Mouse (Mus musculus): ENCODE measurements around the gene Foxd4. TPM values are rescaled to one million over a fixed set of nuclear protein-coding genes. Genes with fewer than 3 reads are reported as not detected.
"Not testable (repeated sequence)": the region's sequence is repeated elsewhere in the genome, so short reads cannot be mapped to it uniquely, and the experiment has no call there.

Foxd4 gene
- polyA plus RNA-seq, 1 experiment from 2014 or later: 0.14 TPM

DNA sequence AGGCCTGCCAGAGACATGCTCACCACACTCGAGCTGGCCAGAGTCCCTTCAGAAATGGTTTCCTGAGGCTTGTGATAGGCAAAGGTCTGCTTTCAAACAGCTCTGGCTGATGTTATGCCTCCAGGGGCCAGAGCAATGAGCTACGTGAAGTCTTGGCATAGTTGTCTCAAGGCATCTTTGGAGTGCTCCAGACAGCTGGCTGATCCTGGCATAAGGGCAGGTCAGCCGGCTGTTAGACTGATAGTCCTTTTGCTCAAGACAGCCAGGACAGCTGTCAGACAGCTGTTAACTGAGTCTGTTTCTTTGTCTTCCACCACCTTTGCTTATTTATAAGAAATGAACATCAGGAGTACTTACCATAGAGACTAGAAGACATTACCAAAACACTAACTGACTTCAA lies 14.1 kb downstream of the Foxd4 start:
- WGBS: 73% methylated on average over 3 of the region's 3 CpGs
- Histone ChIP-seq H3K4me2 (replicated peaks; ENCODE audit: low read depth, low read length) (no peak overlapping the region), H3K9me3 (ENCODE audit: control insufficient read depth, low read length) (no peaks in the 10 kb centered on the region), H3K27ac (ENCODE audit: low read depth, low read length) (no peak overlapping the region), H3K36me3 (ENCODE audit: control insufficient read depth, insufficient read depth, low read length) (no peaks in the 10 kb centered on the region), H3K9ac (ENCODE audit: low read depth, low read length) (no peak overlapping the region), H3K4me1 (replicated peaks; ENCODE audit: control insufficient read depth, insufficient read depth, low read length) (no peaks in the 10 kb centered on the region), H3K4me3 (ENCODE audit: low read depth, low read length) (no peak overlapping the region), H3K27me3 (ENCODE audit: control insufficient read depth, insufficient read depth, low read length) (no peaks in the 10 kb centered on the region)
- DNase-seq (ENCODE audit: low spot score): no peak
- ATAC-seq (ENCODE audit: low FRiP score): no peak

DNA sequence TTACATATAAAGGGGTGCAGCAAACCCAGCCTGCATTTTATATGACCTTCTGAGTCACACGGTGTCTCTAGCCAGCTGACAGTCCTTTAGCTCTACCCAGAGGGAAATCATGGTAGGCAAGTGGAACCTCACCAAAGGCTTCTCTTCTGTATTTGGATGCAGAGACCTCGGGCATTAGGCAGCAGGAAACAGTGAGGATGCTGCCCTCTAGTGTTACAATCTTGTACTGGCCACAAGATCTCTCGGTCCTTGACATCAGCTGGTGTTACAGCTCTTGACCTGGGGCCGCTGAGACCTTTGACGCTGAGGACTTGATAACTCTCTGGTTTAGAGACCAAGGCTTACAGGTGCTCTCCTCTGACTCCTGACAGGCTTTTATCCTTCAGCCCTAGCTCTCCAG lies 15.5 kb downstream of the Foxd4 start:
- ATAC-seq (ENCODE audit: low FRiP score) (no peak), DNase-seq (ENCODE audit: low spot score) (peak; percentile 80)
- H3K4me1 ChIP-seq (replicated peaks; ENCODE audit: control insufficient read depth, insufficient read depth, low read length): no peaks in the 10 kb centered on the region
- H3K9ac ChIP-seq (ENCODE audit: low read depth, low read length): no peak overlapping the region
- H3K9me3 ChIP-seq (ENCODE audit: control insufficient read depth, low read length): no peaks in the 10 kb centered on the region
- no peak overlapping the region for H3K4me2 ChIP-seq (replicated peaks; ENCODE audit: low read depth, low read length)
- no peaks in the 10 kb centered on the region for H3K27me3 ChIP-seq (ENCODE audit: control insufficient read depth, insufficient read depth, low read length)
- WGBS: 21% methylated on average over 5 of the region's 5 CpGs
- H3K4me3 ChIP-seq (ENCODE audit: low read depth, low read length): no peak overlapping the region
- H3K27ac ChIP-seq (ENCODE audit: low read depth, low read length): no peak overlapping the region
- no peaks in the 10 kb centered on the region for H3K36me3 ChIP-seq (ENCODE audit: control insufficient read depth, insufficient read depth, low read length)

DNA sequence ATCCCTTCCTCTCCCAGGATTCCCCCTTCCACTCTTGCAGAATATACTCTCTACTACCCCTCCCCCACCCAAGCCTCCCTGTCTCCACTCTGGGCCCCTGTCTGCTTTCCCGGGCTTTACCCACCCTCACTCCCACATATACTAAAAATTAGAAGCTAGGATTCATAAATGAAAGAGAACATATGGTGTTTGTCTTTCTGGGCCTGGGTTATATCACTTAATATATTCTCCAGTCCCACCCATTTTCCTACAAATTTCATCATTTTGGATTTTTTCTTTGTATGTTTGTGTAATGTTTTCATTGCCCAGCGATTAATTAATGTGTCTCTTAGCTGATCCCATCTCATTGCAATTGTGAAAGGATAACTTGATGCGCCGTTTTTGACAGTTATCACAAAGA lies 19.8 kb downstream of the Foxd4 start:
- no peak overlapping the region for H3K27ac ChIP-seq (ENCODE audit: low read depth, low read length)
- DNase-seq (ENCODE audit: low spot score) (no peak), ATAC-seq (ENCODE audit: low FRiP score) (no peak)
- 65% methylated on average over 4 of the region's 4 CpGs for WGBS
- no peak overlapping the region for H3K9ac ChIP-seq (ENCODE audit: low read depth, low read length)
- H3K36me3 ChIP-seq (ENCODE audit: control insufficient read depth, insufficient read depth, low read length): no peaks in the 10 kb centered on the region
- H3K27me3 ChIP-seq (ENCODE audit: control insufficient read depth, insufficient read depth, low read length): no peaks in the 10 kb centered on the region
- H3K4me2 ChIP-seq (replicated peaks; ENCODE audit: low read depth, low read length): no peak overlapping the region
- H3K4me1 ChIP-seq (replicated peaks; ENCODE audit: control insufficient read depth, insufficient read depth, low read length): no peaks in the 10 kb centered on the region
- H3K9me3 ChIP-seq (ENCODE audit: control insufficient read depth, low read length): no peaks in the 10 kb centered on the region
- H3K4me3 ChIP-seq (ENCODE audit: low read depth, low read length): no peak overlapping the region

DNA sequence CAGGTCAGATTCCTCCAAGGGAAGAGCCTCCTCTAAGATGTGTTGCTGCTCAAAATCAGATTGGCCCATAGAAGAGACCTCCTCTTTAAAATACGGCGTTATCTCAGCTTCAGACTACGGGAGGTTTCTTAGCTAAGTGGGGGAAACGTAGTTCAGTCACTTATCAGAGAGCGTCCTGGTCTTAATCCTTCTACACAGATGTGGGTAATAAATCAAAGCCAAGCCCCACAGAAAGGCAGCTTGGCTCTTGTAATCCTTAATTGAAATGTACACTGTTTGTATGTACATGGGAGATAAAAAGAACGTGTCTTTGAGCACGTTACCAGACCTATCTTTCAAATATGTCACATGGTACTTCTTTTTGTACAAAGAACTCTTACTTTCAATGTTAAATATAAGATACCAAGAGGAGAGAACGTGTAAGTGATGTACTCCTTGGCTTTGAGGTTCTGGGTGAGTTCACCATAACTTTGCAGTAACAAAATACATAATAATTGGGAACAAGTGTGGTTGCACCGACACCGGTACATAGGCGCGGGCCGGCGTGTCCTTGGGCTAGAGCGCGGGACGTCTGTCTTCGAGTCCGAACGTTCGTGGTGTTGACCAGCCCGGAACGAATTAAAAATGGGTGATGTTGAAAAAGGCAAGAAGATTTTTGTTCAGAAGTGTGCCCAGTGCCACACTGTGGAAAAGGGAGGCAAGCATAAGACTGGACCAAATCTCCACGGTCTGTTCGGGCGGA lies 25.7 kb downstream of the Foxd4 start, which contains the start of gene Gm10053:
Gm10053 (plus strand) TSS at position 558 of the 742 bp plus-strand sequence.
- H3K9ac ChIP-seq (ENCODE audit: low read depth, low read length); H3K27me3 ChIP-seq (ENCODE audit: control insufficient read depth, insufficient read depth, low read length); H3K9me3 ChIP-seq (ENCODE audit: control insufficient read depth, low read length); H3K4me3 ChIP-seq (ENCODE audit: low read depth, low read length); H3K4me2 ChIP-seq (replicated peaks; ENCODE audit: low read depth, low read length); ATAC-seq (ENCODE audit: low FRiP score); H3K4me1 ChIP-seq (replicated peaks; ENCODE audit: control insufficient read depth, insufficient read depth, low read length); DNase-seq (ENCODE audit: low spot score); H3K36me3 ChIP-seq (ENCODE audit: control insufficient read depth, insufficient read depth, low read length); H3K27ac ChIP-seq (ENCODE audit: low read depth, low read length): not testable (repeated sequence)
- 88% methylated on average over 23 of the region's 26 CpGs for WGBS

DNA sequence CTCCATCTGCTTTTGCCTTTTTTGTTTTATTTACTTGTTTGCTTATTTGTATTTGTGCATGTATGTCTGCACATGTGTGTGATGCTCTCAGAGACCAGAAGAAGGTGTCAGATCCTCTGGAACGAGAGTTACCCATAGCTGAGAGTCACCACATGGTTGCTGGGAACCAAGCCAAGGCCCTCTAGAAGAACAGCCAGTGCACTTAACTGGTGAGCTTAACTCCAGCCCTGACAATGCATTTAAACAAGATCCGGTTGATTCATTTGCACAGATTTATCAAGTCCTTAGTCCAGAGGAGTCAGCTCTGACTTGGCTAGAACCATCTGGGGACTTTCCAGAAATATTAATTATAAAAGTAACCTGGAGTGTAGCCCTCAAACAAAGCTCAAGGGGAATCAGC lies 27.1 kb downstream of the Foxd4 start:
- H3K27me3 ChIP-seq (ENCODE audit: control insufficient read depth, insufficient read depth, low read length): 0 out of 2 replicates have a peak, but pooled peaks cover 2% of the 10 kb centered on the region
- no peak overlapping the region for H3K4me3 ChIP-seq (ENCODE audit: low read depth, low read length)
- DNase-seq (ENCODE audit: low spot score): no peak
- no peak overlapping the region for H3K9ac ChIP-seq (ENCODE audit: low read depth, low read length)
- WGBS: 75% methylated on average over 2 of the region's 2 CpGs
- ATAC-seq (ENCODE audit: low FRiP score): no peak
- no peak overlapping the region for H3K27ac ChIP-seq (ENCODE audit: low read depth, low read length)
- no peaks in the 10 kb centered on the region for H3K36me3 ChIP-seq (ENCODE audit: control insufficient read depth, insufficient read depth, low read length)
- H3K4me2 ChIP-seq (replicated peaks; ENCODE audit: low read depth, low read length): no peak overlapping the region
- no peaks in the 10 kb centered on the region for H3K4me1 ChIP-seq (replicated peaks; ENCODE audit: control insufficient read depth, insufficient read depth, low read length)
- H3K9me3 ChIP-seq (ENCODE audit: control insufficient read depth, low read length): no peaks in the 10 kb centered on the region

DNA sequence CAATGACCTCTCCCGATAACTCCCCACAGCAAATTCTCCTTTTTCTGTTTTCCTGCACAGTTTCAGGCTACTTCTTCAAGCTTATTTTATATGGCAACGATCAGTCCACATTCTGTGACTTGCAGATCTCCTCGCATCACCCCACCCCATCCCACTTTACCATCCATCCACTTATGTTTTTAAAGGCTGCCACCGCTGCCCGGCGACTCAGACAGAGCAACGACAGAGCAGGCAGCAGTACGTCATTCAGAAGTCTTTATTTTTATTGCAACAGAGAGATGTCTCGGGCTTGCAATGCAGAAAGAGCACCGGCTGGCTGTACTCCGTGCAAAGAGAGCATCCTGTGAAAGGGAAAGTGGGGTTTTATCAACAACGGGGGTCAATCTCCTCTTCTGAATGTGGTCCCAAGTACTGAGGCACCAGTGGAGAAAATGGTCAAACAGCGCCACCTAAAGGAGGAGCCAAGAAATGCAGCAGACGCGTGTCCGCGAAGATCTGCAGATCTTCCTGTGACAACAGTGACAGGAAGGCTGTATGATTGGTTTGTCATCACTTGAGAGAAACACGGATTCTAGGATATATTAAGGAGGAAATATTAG lies 29.9 kb downstream of the Foxd4 start:
- Histone ChIP-seq H3K27me3 (ENCODE audit: control insufficient read depth, insufficient read depth, low read length) (0 out of 2 replicates have a peak, but pooled peaks cover 2% of the 10 kb centered on the region), H3K9ac (ENCODE audit: low read depth, low read length) (0 out of 2 replicates have a peak overlapping the region, but pooled peaks have one; percentile 29), H3K36me3 (ENCODE audit: control insufficient read depth, insufficient read depth, low read length) (no peaks in the 10 kb centered on the region), H3K4me3 (ENCODE audit: low read depth, low read length) (no peak overlapping the region), H3K27ac (ENCODE audit: low read depth, low read length) (no peak overlapping the region), H3K4me2 (replicated peaks; ENCODE audit: low read depth, low read length) (peak overlapping the region; percentile 50), H3K9me3 (ENCODE audit: control insufficient read depth, low read length) (no peaks in the 10 kb centered on the region), H3K4me1 (replicated peaks; ENCODE audit: control insufficient read depth, insufficient read depth, low read length) (no peaks in the 10 kb centered on the region)
- DNase-seq (ENCODE audit: low spot score): peak; percentile 93
- 24% methylated on average over 18 of the region's 18 CpGs for WGBS
- peak; percentile 54; the same call in 1 of the 2 replicates for ATAC-seq (ENCODE audit: low FRiP score)

DNA sequence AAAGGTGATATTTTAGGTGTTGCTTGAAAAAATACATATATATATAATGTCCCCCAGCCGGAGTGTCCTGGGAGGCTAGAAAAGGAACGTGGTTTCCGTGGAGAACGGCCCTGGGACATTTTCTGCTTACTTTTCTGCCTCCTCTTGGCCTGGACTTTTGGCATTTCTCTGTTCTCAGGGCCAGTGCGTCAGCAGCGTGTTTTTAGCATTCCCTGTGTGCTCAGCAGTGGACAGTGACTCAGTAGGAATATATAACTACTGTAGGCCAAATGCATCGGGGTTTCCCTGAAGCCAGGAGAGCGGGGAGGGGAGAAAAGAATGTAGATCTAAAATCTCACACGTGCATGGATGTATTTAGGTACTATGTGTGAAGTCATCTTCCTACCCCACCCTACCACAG lies 35.6 kb downstream of the Foxd4 start:
- H3K4me2 ChIP-seq (replicated peaks; ENCODE audit: low read depth, low read length): no peak overlapping the region
- no peaks in the 10 kb centered on the region for H3K4me1 ChIP-seq (replicated peaks; ENCODE audit: control insufficient read depth, insufficient read depth, low read length)
- H3K27me3 ChIP-seq (ENCODE audit: control insufficient read depth, insufficient read depth, low read length): peaks cover 13% of the 10 kb centered on the region
- DNase-seq (ENCODE audit: low spot score): no peak
- no peak for ATAC-seq (ENCODE audit: low FRiP score)
- H3K4me3 ChIP-seq (ENCODE audit: low read depth, low read length): no peak overlapping the region
- H3K36me3 ChIP-seq (ENCODE audit: control insufficient read depth, insufficient read depth, low read length): no peaks in the 10 kb centered on the region
- WGBS: 85% methylated on average over 9 of the region's 9 CpGs
- no peak overlapping the region for H3K9ac ChIP-seq (ENCODE audit: low read depth, low read length)
- H3K27ac ChIP-seq (ENCODE audit: low read depth, low read length): no peak overlapping the region
- H3K9me3 ChIP-seq (ENCODE audit: control insufficient read depth, low read length): no peaks in the 10 kb centered on the region

DNA sequence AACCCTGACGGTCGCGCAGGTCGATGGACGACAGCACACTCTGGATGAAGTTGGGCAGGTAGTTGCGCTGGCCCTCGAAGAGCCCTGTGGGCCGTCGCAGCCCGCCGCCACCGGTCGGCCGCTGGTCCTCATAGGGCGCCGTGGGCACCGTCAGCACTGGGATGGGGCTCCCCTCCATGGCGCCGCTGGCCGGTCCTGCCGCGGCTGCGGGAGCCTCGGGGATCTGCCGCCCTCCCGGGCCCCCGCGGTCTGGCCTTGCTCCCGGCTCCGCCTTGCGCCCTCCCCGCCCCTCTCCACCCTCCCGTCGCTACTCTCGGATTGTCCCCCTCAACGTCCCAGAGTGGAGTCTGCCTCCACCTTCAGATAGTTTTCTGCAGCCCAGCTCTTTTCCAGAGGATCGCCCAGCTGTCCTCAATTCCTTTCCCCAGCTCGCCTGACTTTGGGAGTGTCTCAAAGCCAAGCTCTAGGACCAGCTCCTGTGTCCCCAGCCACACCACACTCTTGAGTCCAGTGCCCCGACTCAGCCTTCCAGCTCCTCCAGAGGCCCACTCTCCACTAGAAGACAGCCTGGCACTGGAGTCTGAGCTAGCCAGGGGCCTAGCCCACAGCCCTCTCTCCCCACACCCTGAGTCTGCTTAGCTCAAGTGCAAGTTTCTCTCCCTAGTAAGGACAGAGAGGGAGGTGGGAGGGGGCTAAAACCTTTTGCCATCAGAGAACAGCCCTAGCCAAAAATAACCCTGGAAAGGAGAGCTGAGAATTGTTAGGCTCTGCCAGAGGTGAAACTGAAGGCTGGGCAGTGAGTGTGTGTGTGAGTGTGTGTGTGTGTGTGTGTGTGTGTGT lies 39.2 kb downstream of the Foxd4 start, which contains the start of gene Pgm5:
Pgm5 (minus strand) TSS at position 244 of the 840 bp plus-strand sequence.
- WGBS: 2% methylated on average over 25 of the region's 39 CpGs
- ATAC-seq (ENCODE audit: low FRiP score): no peak
- Histone ChIP-seq H3K27me3 (ENCODE audit: control insufficient read depth, insufficient read depth, low read length) (peaks cover 13% of the 10 kb centered on the region), H3K9ac (ENCODE audit: low read depth, low read length) (peak within 1 kb of the TSS; percentile 45), H3K36me3 (ENCODE audit: control insufficient read depth, insufficient read depth, low read length) (no peaks in the 10 kb centered on the region), H3K9me3 (ENCODE audit: control insufficient read depth, low read length) (no peaks in the 10 kb centered on the region), H3K4me1 (replicated peaks; ENCODE audit: control insufficient read depth, insufficient read depth, low read length) (no peaks in the 10 kb centered on the region), H3K4me3 (ENCODE audit: low read depth, low read length) (peak within 1 kb of the TSS; percentile 36), H3K27ac (ENCODE audit: low read depth, low read length) (no peak within 1 kb of the TSS), H3K4me2 (replicated peaks; ENCODE audit: low read depth, low read length) (peak within 1 kb of the TSS; percentile 85)
- peak; percentile 50 for DNase-seq (ENCODE audit: low spot score)
